Mouse (Mus musculus): Measurements from ENCODE around the gene Zfp27. TPM values are rescaled to one million over a fixed set of nuclear protein-coding genes. Genes with fewer than 3 reads are reported as not detected.

Zfp27 gene
- total and polyA plus RNA-seq, 3 experiments, result 0.27 to 12.6 (median 9.0) TPM

DNA sequence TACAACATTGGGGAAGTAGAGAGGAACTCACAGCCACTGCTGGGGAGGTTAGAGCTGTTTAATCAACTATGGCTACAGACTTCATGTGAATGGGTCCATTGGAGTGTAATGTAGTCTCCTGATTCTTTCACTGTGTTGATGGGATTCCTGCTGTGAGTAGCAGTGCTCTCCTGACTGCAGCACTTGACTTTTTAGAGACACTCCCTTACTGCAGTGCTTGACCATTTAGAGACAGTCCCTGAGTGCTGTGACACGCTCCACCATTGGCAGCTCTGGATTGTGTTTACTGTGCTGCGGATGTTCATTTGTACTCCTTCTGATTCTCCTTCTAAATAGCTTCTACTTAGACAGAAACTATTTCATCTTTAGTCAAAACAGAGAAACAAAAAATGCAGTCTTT, 36.4 kb upstream of the Zfp27 start:
- no peak for DNase-seq (ENCODE audit: low spot score)
- Histone ChIP-seq H3K4me3 (ENCODE audit: low read depth, low read length) (no peak overlapping the region), H3K36me3 (replicated peaks) (peaks cover 58% of the 10 kb centered on the region), H3K4me1 (ENCODE audit: insufficient read depth, low read depth, low read length) (no peaks in the 10 kb centered on the region), H3K9me3 (replicated peaks) (no peaks in the 10 kb centered on the region), H3K27me3 (ENCODE audit: insufficient read depth, low read length) (no peaks in the 10 kb centered on the region)
- no peak for TF ChIP-seq GATA1 (IDR thresholded peaks at IDR 0.05; ENCODE audit: borderline replicate concordance, low read length)
- no peak for TF ChIP-seq GATA2 (IDR thresholded peaks at IDR 0.05; ENCODE audit: borderline replicate concordance, low read depth, low read length)
- TF ChIP-seq TAL1 (conservative IDR thresholded peaks at IDR 0.05; ENCODE audit: low read depth, low read length), result no peak
- TF ChIP-seq POLR2AphosphoS5 (IDR thresholded peaks at IDR 0.05; ENCODE audit: insufficient replicate concordance, low read depth, low read length), result no peak
- no peak for TF ChIP-seq CTCF (IDR thresholded peaks at IDR 0.05; ENCODE audit: low read depth, low read length)
- no peak for ATAC-seq (ENCODE audit: extremely low read depth, insufficient number of reproducible peaks, low FRiP score, poor library complexity, severe bottlenecking)

- no peak overlapping the region for H3K4me3 ChIP-seq (ENCODE audit: low read depth, low read length)
- H3K27me3 ChIP-seq (ENCODE audit: insufficient read depth, low read length), result no peaks in the 10 kb centered on the region
- peaks cover 62% of the 10 kb centered on the region for H3K36me3 ChIP-seq (replicated peaks)
- H3K9me3 ChIP-seq (replicated peaks), result no peaks in the 10 kb centered on the region
- no peaks in the 10 kb centered on the region for H3K4me1 ChIP-seq (ENCODE audit: insufficient read depth, low read depth, low read length)
- no peak for TF ChIP-seq CTCF (IDR thresholded peaks at IDR 0.05; ENCODE audit: low read depth, low read length)
- TF ChIP-seq TAL1 (conservative IDR thresholded peaks at IDR 0.05; ENCODE audit: low read depth, low read length), result no peak
- no peak for TF ChIP-seq GATA2 (IDR thresholded peaks at IDR 0.05; ENCODE audit: borderline replicate concordance, low read depth, low read length)
- no peak for TF ChIP-seq POLR2AphosphoS5 (IDR thresholded peaks at IDR 0.05; ENCODE audit: insufficient replicate concordance, low read depth, low read length)
- no peak for TF ChIP-seq GATA1 (IDR thresholded peaks at IDR 0.05; ENCODE audit: borderline replicate concordance, low read length)
- ATAC-seq (ENCODE audit: extremely low read depth, insufficient number of reproducible peaks, low FRiP score, poor library complexity, severe bottlenecking) (no peak), DNase-seq (ENCODE audit: low spot score) (no peak)
Observed at GRCm38 (mm10) chr7:29941027-29941426, 34.7 kb upstream of the Zfp27 start.

DNA sequence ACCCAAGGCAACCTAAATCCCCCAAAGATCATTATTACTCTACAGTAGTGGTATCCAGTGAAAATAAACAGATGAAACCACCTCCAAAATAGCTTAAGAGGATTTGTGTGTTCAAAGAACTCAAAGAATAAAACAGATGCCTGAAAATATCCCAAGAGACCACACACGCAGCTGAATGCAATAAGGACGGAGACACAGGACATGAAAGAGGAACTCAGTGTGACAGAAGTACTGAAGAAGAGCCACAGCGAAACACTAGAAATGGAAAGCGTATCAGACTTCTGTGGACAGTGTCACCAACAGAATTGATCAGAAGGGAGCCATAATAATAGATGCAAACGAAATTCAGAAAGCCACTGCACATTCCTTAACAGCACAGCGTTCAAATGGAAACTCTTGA, 32.5 kb upstream of the Zfp27 start:
- TF ChIP-seq CTCF (IDR thresholded peaks at IDR 0.05; ENCODE audit: low read depth, low read length), result no peak
- TF ChIP-seq GATA2 (IDR thresholded peaks at IDR 0.05; ENCODE audit: borderline replicate concordance, low read depth, low read length), result no peak
- TF ChIP-seq TAL1 (conservative IDR thresholded peaks at IDR 0.05; ENCODE audit: low read depth, low read length), result no peak
- TF ChIP-seq GATA1 (IDR thresholded peaks at IDR 0.05; ENCODE audit: borderline replicate concordance, low read length), result no peak
- TF ChIP-seq POLR2AphosphoS5 (IDR thresholded peaks at IDR 0.05; ENCODE audit: insufficient replicate concordance, low read depth, low read length), result no peak
- Histone ChIP-seq H3K9me3 (replicated peaks) (no peaks in the 10 kb centered on the region), H3K4me1 (ENCODE audit: insufficient read depth, low read depth, low read length) (no peaks in the 10 kb centered on the region), H3K27me3 (ENCODE audit: insufficient read depth, low read length) (no peaks in the 10 kb centered on the region), H3K36me3 (replicated peaks) (peaks cover 76% of the 10 kb centered on the region), H3K4me3 (ENCODE audit: low read depth, low read length) (no peak overlapping the region)
- DNase-seq (ENCODE audit: low spot score) (no peak), ATAC-seq (ENCODE audit: extremely low read depth, insufficient number of reproducible peaks, low FRiP score, poor library complexity, severe bottlenecking) (no peak)

GRCm38 (mm10) chr7:29922780-29923179, 16.4 kb upstream of the Zfp27 start:
- no peak for DNase-seq (ENCODE audit: low spot score)
- H3K4me1 ChIP-seq (ENCODE audit: insufficient read depth, low read depth, low read length), result no peaks in the 10 kb centered on the region
- no peaks in the 10 kb centered on the region for H3K9me3 ChIP-seq (replicated peaks)
- H3K36me3 ChIP-seq (replicated peaks), result no peaks in the 10 kb centered on the region
- H3K4me3 ChIP-seq (ENCODE audit: low read depth, low read length), result no peak overlapping the region
- TF ChIP-seq CTCF (IDR thresholded peaks at IDR 0.05; ENCODE audit: low read depth, low read length) (no peak), GATA2 (IDR thresholded peaks at IDR 0.05; ENCODE audit: borderline replicate concordance, low read depth, low read length) (no peak), POLR2AphosphoS5 (IDR thresholded peaks at IDR 0.05; ENCODE audit: insufficient replicate concordance, low read depth, low read length) (no peak), TAL1 (conservative IDR thresholded peaks at IDR 0.05; ENCODE audit: low read depth, low read length) (no peak), GATA1 (IDR thresholded peaks at IDR 0.05; ENCODE audit: borderline replicate concordance, low read length) (no peak)
- no peaks in the 10 kb centered on the region for H3K27me3 ChIP-seq (ENCODE audit: insufficient read depth, low read length)
- no peak for ATAC-seq (ENCODE audit: extremely low read depth, insufficient number of reproducible peaks, low FRiP score, poor library complexity, severe bottlenecking)

GRCm38 (mm10) chr7:29921439-29922093, 15.2 kb upstream of the Zfp27 start:
- no peak for ATAC-seq (ENCODE audit: extremely low read depth, insufficient number of reproducible peaks, low FRiP score, poor library complexity, severe bottlenecking)
- no peaks in the 10 kb centered on the region for H3K9me3 ChIP-seq (replicated peaks)
- TF ChIP-seq GATA2 (IDR thresholded peaks at IDR 0.05; ENCODE audit: borderline replicate concordance, low read depth, low read length) (no peak), GATA1 (IDR thresholded peaks at IDR 0.05; ENCODE audit: borderline replicate concordance, low read length) (no peak), POLR2AphosphoS5 (IDR thresholded peaks at IDR 0.05; ENCODE audit: insufficient replicate concordance, low read depth, low read length) (no peak), TAL1 (conservative IDR thresholded peaks at IDR 0.05; ENCODE audit: low read depth, low read length) (no peak), CTCF (IDR thresholded peaks at IDR 0.05; ENCODE audit: low read depth, low read length) (no peak)
- DNase-seq (ENCODE audit: low spot score), result no peak
- H3K4me1 ChIP-seq (ENCODE audit: insufficient read depth, low read depth, low read length), result no peaks in the 10 kb centered on the region
- no peak overlapping the region for H3K4me3 ChIP-seq (ENCODE audit: low read depth, low read length)
- no peaks in the 10 kb centered on the region for H3K27me3 ChIP-seq (ENCODE audit: insufficient read depth, low read length)
- no peaks in the 10 kb centered on the region for H3K36me3 ChIP-seq (replicated peaks)

DNA sequence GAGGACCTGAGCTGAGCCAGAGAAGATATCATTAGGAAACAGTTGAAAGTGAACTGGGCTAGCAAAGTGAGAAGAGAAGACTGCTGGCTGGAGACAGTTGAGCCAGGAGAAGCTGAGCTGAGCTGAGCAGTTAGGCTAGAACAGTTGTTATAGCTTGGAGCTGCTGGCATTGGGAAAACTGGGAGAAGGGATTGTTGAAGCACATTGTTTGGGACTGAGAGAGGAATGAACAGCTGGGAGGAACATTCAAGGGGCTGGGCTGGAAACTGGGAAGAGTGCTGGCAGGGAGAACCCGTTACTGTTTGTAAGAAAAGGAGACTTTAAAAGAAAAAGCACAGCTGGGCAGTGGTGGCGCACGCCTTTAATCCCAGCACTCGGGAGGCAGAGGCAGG, 11.7 kb upstream of the Zfp27 start:
- H3K27me3 ChIP-seq (ENCODE audit: insufficient read depth, low read length), result no peaks in the 10 kb centered on the region
- peaks cover 6% of the 10 kb centered on the region for H3K9me3 ChIP-seq (replicated peaks)
- DNase-seq (ENCODE audit: low spot score), result no peak
- H3K36me3 ChIP-seq (replicated peaks), result peaks cover 18% of the 10 kb centered on the region
- no peak for TF ChIP-seq CTCF (IDR thresholded peaks at IDR 0.05; ENCODE audit: low read depth, low read length)
- TF ChIP-seq TAL1 (conservative IDR thresholded peaks at IDR 0.05; ENCODE audit: low read depth, low read length), result no peak
- TF ChIP-seq GATA2 (IDR thresholded peaks at IDR 0.05; ENCODE audit: borderline replicate concordance, low read depth, low read length), result no peak
- TF ChIP-seq POLR2AphosphoS5 (IDR thresholded peaks at IDR 0.05; ENCODE audit: insufficient replicate concordance, low read depth, low read length), result no peak
- H3K4me1 ChIP-seq (ENCODE audit: insufficient read depth, low read depth, low read length), result no peaks in the 10 kb centered on the region
- ATAC-seq (ENCODE audit: extremely low read depth, insufficient number of reproducible peaks, low FRiP score, poor library complexity, severe bottlenecking), result no peak
- H3K4me3 ChIP-seq (ENCODE audit: low read depth, low read length), result no peak overlapping the region
